Comparison of ENCODE assay signal across 9 mouse cellular contexts in the genomic region with DNA sequence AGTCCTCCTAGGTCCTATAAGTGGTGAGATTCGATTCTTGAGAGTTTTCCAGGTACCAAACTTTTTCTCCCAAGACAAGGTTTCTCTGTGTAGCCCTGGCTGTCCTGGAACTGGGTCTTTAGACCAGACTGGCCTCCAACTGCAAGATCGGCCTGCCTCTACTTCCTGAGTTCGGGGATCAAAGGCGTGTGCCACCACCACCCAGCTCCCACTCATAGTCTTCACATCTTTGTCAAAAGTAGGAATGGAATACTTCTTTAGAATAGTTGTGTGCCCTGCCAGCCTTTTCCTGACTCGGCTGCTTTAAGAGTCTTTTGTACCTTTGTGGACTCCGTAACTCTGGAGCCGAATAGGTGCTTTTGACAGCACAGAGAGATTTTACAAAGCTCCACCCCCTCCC. TPM values are rescaled to one million over a fixed set of nuclear protein-coding genes. Genes with fewer than 3 reads are reported as not detected.
DNase-seq lines count a peak whose midpoint lies in the region; ATAC-seq lines count a peak whose summit lies in the region.
"Had no signal": no experiment of that assay in that cellular context is flagged by ENCODE, and none has a peak within 500 bp of the region (broad histone marks: within the 10 kb centered on the region; RNA-seq: fewer than 3 reads in every experiment).

No protein-coding gene starts in this region.

- no peak for DNase-seq in heart, adult 11 months
- no peak for DNase-seq in intestine, embryonic 14.5 days (ENCODE audit: low spot score)
- no peak for DNase-seq in layer of hippocampus, adult 18-20 months (ENCODE audit: low spot score in 2 of 2)
- no peak for DNase-seq in cerebellum, adult 11 months
- no peak for DNase-seq in layer of hippocampus, adult 8-10 months (ENCODE audit: low spot score in 2 of 2)

- WGBS in heart, embryonic 16.5 days = 40% methylated on average over 7 of the region's 7 CpGs
- 19% methylated on average over 7 of the region's 7 CpGs for WGBS in intestine, embryonic 14.5 days
- WGBS in neural tube, embryonic 13.5 days = 20% methylated on average over 7 of the region's 7 CpGs

- no peaks in the 10 kb centered on the region for H3K27me3 ChIP-seq in heart, embryonic 16.5 days (ENCODE audit: control insufficient read depth, insufficient read depth, low read length)
- H3K27me3 ChIP-seq in intestine, embryonic 14.5 days (replicated peaks; ENCODE audit: control insufficient read depth, insufficient read depth, low read length) = no peaks in the 10 kb centered on the region
- no peaks in the 10 kb centered on the region for H3K27me3 ChIP-seq in neural tube, embryonic 13.5 days
- H3K27me3 ChIP-seq: Patski had no signal

- H3K9ac ChIP-seq in heart, embryonic 16.5 days (ENCODE audit: low read length) = peak overlapping the region; percentile 80
- H3K9ac ChIP-seq in intestine, embryonic 14.5 days (ENCODE audit: low read length) = peak overlapping the region; percentile 90
- H3K9ac ChIP-seq in neural tube, embryonic 13.5 days = peak overlapping the region; percentile 99

- H3K4me1 ChIP-seq in heart, embryonic 16.5 days (ENCODE audit: control insufficient read depth, insufficient read depth, low read length) = peaks cover 64% of the 10 kb centered on the region
- peaks cover 4% of the 10 kb centered on the region; the same call in 1 of the 2 replicates for H3K4me1 ChIP-seq in brown adipose tissue, adult 24 weeks (ENCODE audit: control insufficient read depth, insufficient read depth, insufficient read length, low read length)
- H3K4me1 ChIP-seq in intestine, embryonic 14.5 days (replicated peaks; ENCODE audit: control insufficient read depth, insufficient read depth, low read length) = peaks cover 56% of the 10 kb centered on the region
- peaks cover 82% of the 10 kb centered on the region for H3K4me1 ChIP-seq in neural tube, embryonic 13.5 days (replicated peaks)

- ATAC-seq in heart, embryonic 16.5 days (replicated peaks; ENCODE audit: extremely low read depth, insufficient read depth, low FRiP score) = no peak
- ATAC-seq in intestine, embryonic 14.5 days (replicated peaks; ENCODE audit: low FRiP score, low TSS enrichment, low read depth) = no peak
- no peak for ATAC-seq in neural tube, embryonic 13.5 days (ENCODE audit: low read depth)

- no peak overlapping the region for H3K27ac ChIP-seq in heart, embryonic 16.5 days (ENCODE audit: low read length)
- H3K27ac ChIP-seq in brown adipose tissue, adult 24 weeks (replicated peaks; ENCODE audit: low read depth, low read length) = no peak overlapping the region
- 0 out of 2 replicates have a peak overlapping the region, but pooled peaks have one; percentile 6 for H3K27ac ChIP-seq in intestine, embryonic 14.5 days (ENCODE audit: low read depth)
- peak overlapping the region; percentile 49; the same call in 1 of the 2 replicates for H3K27ac ChIP-seq in neural tube, embryonic 13.5 days (replicated peaks)

- peak overlapping the region; percentile 81 for H3K4me3 ChIP-seq in heart, embryonic 16.5 days (ENCODE audit: low read length)
- H3K4me3 ChIP-seq in brown adipose tissue, adult 24 weeks (ENCODE audit: insufficient read depth, low read depth, low read length) = peak overlapping the region; percentile 32
- H3K4me3 ChIP-seq in intestine, embryonic 14.5 days (ENCODE audit: low read depth, low read length) = peak overlapping the region; percentile 97
- H3K4me3 ChIP-seq in neural tube, embryonic 13.5 days = peak overlapping the region; percentile 97

- H3K4me2 ChIP-seq in heart, embryonic 16.5 days (ENCODE audit: low read depth, low read length) = peak overlapping the region; percentile 96
- peak overlapping the region; percentile 97 for H3K4me2 ChIP-seq in intestine, embryonic 14.5 days (ENCODE audit: low read length)
- H3K4me2 ChIP-seq in neural tube, embryonic 13.5 days = peak overlapping the region; percentile 100

- H3K36me3 ChIP-seq in heart, embryonic 16.5 days (ENCODE audit: control insufficient read depth, insufficient read depth) = peaks cover 42% of the 10 kb centered on the region
- peaks cover 58% of the 10 kb centered on the region for H3K36me3 ChIP-seq in intestine, embryonic 14.5 days (ENCODE audit: control insufficient read depth, insufficient read depth, low read length)
- peaks cover 59% of the 10 kb centered on the region for H3K36me3 ChIP-seq in neural tube, embryonic 13.5 days

- H3K9me3 ChIP-seq in heart, embryonic 16.5 days (replicated peaks; ENCODE audit: control insufficient read depth, low read length) = no peaks in the 10 kb centered on the region
- H3K9me3 ChIP-seq in intestine, embryonic 14.5 days (ENCODE audit: control insufficient read depth, low read length) = no peaks in the 10 kb centered on the region
- no peaks in the 10 kb centered on the region for H3K9me3 ChIP-seq in neural tube, embryonic 13.5 days

RNA-seq across cellular contexts. Expression of a gene that starts 2.7 kb away (rescaled TPM):
- polyA plus RNA-seq in heart, embryonic 16.5 days (2015; fragmentation: Nextera tagmentation; extraction: Ambion mirVana) = 134 and 148 TPM in 2 replicates
- 247 and 253 TPM in 2 replicates for polyA plus RNA-seq in brown adipose tissue, adult 24 weeks (2012; ENCODE audit: insufficient read depth, insufficient read length, missing spikeins)
- 341 and 386 TPM in 2 replicates for polyA plus RNA-seq in intestine, embryonic 14.5 days (2014; fragmentation: Nextera tagmentation; extraction: Ambion mirVana)
- polyA plus RNA-seq in neural tube, embryonic 13.5 days (2015; fragmentation: Nextera tagmentation; extraction: Ambion mirVana) = 255 and 272 TPM in 2 replicates
- total RNA-seq in layer of hippocampus, adult 18-20 months (2021) = 100 to 1,000 TPM; 656 to 658 TPM
- total RNA-seq in layer of hippocampus, adult 8-10 months (2022) = 100 to 1,000 TPM; 662 to 773 (median 703) TPM

RNA-seq across cellular contexts. Expression of a gene that starts 36.7 kb away (rescaled TPM):
- polyA plus RNA-seq in heart, embryonic 16.5 days (2015; fragmentation: Nextera tagmentation; extraction: Ambion mirVana) = 4.4 and 4.8 TPM in 2 replicates
- 0.96 and 2.5 TPM in 2 replicates for polyA plus RNA-seq in brown adipose tissue, adult 24 weeks (2012; ENCODE audit: insufficient read depth, insufficient read length, missing spikeins)
- 0.08 and 0.20 TPM in 2 replicates for polyA plus RNA-seq in intestine, embryonic 14.5 days (2014; fragmentation: Nextera tagmentation; extraction: Ambion mirVana)
- polyA plus RNA-seq in neural tube, embryonic 13.5 days (2015; fragmentation: Nextera tagmentation; extraction: Ambion mirVana) = 0.06 TPM in 1 of 2 replicates, not detected in the other
- 1 to 10 TPM; 2.2 to 2.4 TPM for total RNA-seq in layer of hippocampus, adult 18-20 months (2021)
- 1 to 10 TPM; 2.3 to 3.0 (median 2.7) TPM for total RNA-seq in layer of hippocampus, adult 8-10 months (2022)

Comparison
In these comparisons a context has a peak if more than half of its experiments do, and no peak if none do; other contexts are left out.
1. H3K27ac ChIP-seq: peak in intestine, embryonic 14.5 days (single experiment) and neural tube, embryonic 13.5 days (single experiment); none in heart, embryonic 16.5 days (single experiment) and brown adipose tissue, adult 24 weeks (single experiment).
2. H3K4me3 ChIP-seq: peak in every context shown above with its lines; median percentile 97 in intestine, embryonic 14.5 days; 97 in neural tube, embryonic 13.5 days; 81 in heart, embryonic 16.5 days; 32 in brown adipose tissue, adult 24 weeks.
3. Peak in every context shown above with its lines, with median percentiles within 50 percentile points of each other: H3K4me2 ChIP-seq and H3K9ac ChIP-seq.